Mouse (Mus musculus) urinary bladder, postnatal 14 days (tissue): ENCODE results near the gene Dnajc9.
A peak's percentile ranks its signal among the peaks of the same experiment; 100 is the strongest.

ENCODE experiments used
- DNase-seq: peaks from one replicate; pipeline ENCODE4 v3.0.0; 2021; ENCODE audit warnings: low spot score

Dnajc9 gene

DNA sequence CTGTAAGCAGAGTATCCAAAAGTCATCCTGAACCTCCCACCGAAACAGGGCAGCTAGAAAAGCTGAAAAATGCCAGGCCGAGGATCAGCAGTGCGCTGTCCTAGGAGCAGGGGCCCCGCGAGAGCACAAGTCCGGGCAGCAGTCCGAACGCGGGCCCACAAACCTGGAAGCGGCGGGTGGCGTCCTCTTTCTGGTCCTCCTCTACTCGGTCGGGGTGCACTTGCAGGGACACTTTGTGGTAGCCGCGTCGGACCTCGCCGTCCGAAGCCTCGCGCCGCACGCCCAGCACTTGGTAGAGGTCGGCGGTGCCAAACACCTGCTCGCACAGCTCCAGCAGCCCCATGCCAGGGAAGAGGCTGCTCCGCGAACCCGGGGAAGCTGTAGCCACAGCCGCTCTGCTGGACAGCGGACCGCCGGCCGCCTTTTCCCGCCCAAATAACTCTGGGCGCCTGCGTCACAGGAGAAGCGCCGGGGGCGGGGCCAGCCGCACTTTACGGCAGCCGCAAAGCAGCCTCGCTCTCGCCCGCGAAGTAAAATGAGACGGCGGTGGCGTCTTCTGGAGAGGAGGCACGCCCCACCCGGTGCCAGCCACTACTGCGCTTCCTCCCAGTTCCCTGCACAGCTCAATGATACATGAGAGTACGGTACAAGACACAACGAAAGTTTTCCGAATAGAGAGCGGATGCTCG lies at the start of gene Dnajc9:
TSS of gene Dnajc9 (minus strand) at position 470 of the 689 bp plus-strand sequence.
- peak; percentile 97 for DNase-seq

GRCm38 (mm10) chr14:20436976-20437375 lies 48.3 kb upstream of the Dnajc9 start:
- no peak for DNase-seq

DNA sequence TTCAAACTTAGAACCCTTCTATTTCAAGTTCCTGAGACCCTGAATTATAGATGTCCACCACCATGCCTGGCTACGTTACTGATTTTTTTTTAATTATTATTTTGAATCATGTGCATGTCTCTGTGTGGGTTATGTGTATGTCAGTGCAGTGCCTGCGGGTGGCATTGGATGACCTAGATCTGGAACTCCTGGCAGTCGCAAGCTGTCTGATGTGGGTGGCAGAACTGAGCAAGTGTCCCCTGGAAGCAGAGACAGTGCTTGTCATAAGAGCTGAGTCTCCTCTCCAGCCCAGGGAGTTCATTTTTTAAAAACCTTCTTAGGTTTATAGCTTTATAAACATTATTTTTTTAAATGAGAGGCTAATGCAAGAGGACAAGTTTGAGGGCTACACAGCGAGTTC lies 43.7 kb upstream of the Dnajc9 start:
- no peak for DNase-seq

DNA sequence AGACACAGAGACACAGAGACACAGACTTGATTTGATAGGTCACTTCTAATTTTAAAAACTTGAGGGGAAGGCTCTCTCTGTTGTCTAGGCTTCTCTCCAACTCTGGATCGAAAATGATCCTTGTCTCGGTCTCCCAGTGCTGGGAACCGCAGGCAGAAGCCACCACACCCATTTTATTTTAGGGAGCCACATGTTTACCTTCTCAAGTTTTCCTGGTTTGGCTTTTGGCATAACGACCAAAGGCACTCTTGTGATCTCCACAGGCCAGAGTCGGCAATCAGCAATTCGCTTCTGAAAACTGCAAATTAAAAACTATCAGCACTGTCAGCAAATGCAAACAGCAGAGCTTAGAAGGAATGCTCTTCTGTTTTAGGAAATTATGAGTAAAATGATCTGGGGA lies 43.0 kb upstream of the Dnajc9 start:
- no peak for DNase-seq

GRCm38 (mm10) chr14:20429833-20430232 lies 41.1 kb upstream of the Dnajc9 start:
- no peak for DNase-seq

DNA sequence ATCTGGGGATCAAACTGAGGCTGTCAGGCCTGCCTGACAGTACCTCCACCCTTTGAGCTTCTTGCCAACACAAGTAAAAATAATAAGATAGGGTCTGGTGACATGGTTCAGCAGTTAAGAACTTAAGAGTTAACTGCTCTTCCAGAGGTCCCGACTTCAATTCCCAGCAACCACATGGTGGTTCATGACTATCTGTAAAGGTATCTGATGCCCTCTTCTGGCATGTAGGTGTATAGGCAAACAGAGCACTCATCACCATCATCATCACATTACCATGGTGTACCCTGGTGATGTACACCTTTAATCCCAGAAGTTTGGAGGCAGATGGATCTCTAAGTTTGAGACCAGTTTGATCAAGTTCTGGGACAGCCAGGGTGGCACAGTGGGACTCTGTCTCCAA lies 39.9 kb upstream of the Dnajc9 start:
- no peak for DNase-seq

DNA sequence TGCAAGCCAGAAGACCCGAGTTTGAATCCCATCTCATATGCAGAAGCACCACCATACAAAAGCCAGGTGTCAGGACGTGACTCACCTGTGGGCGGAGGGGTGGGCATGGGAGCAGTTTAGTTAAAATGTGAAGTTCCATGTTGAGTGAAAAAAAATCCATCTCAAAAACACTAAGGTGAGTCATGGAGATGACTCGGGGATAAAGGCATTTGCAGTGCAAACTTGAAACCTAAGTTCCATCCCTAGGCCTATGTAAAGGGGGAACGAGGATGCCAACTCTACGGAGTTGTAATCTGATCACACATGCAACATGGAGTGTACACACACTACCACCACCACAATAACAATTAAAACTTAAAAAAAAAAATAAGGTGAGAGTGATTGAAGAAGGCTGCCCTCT lies 34.3 kb upstream of the Dnajc9 start:
- no peak for DNase-seq

- DNase-seq = no peak
Observed at GRCm38 (mm10) chr14:20422257-20422656, 33.5 kb upstream of the Dnajc9 start.

GRCm38 (mm10) chr14:20400071-20400470 lies 11.4 kb upstream of the Dnajc9 start:
- peak; percentile 40 for DNase-seq

DNA sequence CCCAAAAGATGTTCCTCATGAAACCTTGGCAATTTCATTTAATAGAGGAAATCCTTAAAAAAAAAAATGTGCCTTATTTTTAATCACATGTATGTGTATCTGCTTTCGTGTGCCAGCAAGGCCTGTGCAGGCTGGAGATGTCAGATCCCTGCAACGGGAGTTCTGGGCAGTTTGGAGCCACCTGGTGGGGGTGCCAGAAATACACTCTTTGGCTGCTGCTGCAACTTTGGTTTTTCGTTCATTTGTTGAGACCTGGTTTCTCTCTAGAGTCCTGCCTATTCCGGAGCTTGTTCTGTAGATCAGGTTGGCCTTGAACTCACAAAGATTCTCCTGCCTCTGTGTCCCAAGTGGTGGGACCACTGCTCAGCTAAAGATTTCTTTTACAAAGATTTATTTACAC lies 10.2 kb upstream of the Dnajc9 start:
- peak; percentile 39 for DNase-seq

GRCm38 (mm10) chr14:20397220-20397619 lies 8.5 kb upstream of the Dnajc9 start:
- DNase-seq = no peak

GRCm38 (mm10) chr14:20393205-20393913 lies 4.6 kb upstream of the Dnajc9 start, which contains the start of gene Mrps16:
TSS of gene Mrps16 (minus strand) at chr14:20393634.
- DNase-seq = peak; percentile 95

GRCm38 (mm10) chr14:20392326-20392725 lies 3.6 kb upstream of the Dnajc9 start:
- no peak for DNase-seq

DNA sequence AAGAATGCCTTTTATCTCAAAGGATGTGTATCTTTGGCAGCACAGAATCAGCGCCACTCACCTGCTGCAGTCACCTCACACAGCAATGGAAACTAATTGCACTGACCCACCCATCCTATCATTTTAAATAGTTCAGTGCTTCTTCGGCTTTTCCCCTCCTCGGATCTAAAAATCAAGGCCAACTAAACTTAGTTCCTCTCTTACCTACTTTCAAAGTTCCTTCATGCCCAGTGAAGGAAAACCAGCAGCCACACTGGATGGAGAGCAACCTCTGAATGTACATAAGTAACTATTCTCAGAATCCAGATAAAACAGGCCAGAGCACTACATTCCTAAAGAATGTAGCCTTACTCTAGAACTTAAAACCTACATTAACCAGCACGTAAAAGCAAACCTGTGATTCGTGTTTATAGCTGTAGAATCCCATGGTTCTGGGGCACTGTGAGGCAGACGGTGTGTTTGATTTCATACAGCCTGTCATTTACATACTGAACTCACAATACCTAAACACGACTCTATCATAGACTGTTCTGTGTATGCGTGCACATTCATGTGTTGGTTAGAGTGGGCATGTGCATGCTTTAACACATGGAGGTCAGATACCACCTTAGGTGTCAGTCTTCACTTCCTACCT lies 853 bp upstream of the Dnajc9 start:
- no peak for DNase-seq

GRCm38 (mm10) chr14:20379753-20380430 lies 8.8 kb downstream of the Dnajc9 start:
- no peak for DNase-seq

- no peak for DNase-seq
Observed at GRCm38 (mm10) chr14:20379087-20379640, 9.5 kb downstream of the Dnajc9 start.

- peak; percentile 32 for DNase-seq
Observed at GRCm38 (mm10) chr14:20378313-20379061, 10.2 kb downstream of the Dnajc9 start.

- DNase-seq = no peak
Observed at GRCm38 (mm10) chr14:20377112-20377521, 11.6 kb downstream of the Dnajc9 start.

GRCm38 (mm10) chr14:20371854-20372253 lies 16.9 kb downstream of the Dnajc9 start:
- DNase-seq = no peak

GRCm38 (mm10) chr14:20370798-20371197 lies 17.9 kb downstream of the Dnajc9 start:
- no peak for DNase-seq

DNA sequence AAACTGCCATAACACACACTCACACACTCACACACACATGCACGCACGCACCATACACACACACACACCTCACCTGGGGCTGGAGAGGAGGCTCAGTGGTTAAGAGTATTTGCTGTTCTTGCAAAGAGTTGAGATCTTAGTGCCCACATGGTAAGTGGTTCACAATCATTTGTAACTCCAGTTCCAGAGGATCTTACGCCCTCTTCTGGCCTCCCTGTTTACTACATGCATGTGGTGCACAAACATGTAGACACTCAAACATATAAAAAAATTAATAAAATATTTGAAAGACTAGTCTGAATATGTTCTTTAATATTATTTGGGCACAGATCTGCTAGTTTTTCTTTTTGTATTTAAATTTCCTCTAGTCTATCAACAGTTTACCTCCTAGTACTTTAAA lies 20.4 kb downstream of the Dnajc9 start:
- DNase-seq = no peak
